Mouse (Mus musculus): ENCODE data around the gene Ccdc9b. TPM values are rescaled to one million over a fixed set of nuclear protein-coding genes. Genes with fewer than 3 reads are reported as not detected.

Gene Ccdc9b
- polyA plus RNA-seq (2012; rRNA removed) = 0.80 and 0.85 TPM in 2 replicates

DNA sequence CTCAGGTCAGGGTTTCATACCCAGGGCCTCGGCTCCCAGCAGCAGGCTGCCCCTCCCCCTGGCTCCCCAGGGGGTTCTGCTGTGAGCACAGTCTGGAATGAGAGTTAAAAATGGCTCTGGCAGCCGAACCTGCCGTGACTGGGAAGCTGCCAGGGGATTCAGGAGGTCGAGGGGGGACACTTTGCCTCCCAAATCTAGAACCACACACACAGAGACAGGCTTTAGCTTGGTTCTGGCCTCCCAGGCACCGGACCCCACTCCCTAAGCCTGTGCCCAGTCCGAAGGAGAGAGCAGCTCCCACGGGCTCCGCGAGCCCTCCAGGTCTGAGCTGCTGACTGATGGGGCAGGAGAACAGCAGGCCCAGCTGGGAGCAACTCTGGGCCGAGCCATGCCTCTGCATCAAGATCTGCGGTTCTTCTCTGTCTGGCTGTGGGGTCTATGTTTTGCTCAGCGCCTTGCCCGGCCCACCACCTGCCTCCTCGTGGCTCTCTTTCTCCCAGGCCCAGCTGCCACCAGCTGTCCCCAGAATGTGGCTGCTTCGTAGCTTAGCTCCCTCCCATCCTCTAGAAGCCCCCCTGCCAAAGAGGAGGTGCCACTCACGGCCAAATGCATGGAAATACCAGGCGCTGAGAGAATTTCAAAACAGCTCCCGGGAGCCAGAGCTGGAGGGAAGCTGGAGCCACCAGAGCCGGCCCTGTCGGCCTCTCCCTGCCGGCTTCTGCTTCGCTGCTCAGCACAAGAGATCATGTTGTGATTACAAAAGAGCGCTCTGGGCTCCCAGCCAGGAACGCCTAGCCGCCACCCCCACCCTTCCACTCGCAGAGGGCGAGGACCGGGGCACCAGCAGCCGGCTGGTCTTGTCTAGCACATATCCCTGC is at the start of gene Ccdc9b:
TSS of gene Ccdc9b (minus strand) at position 756 of the 878 bp plus-strand sequence.
- Histone ChIP-seq H3K27ac (ENCODE audit: control insufficient read depth, insufficient read depth, low read depth, low read length) (peak within 1 kb of the TSS; percentile 79), H3K36me3 (ENCODE audit: control insufficient read depth, insufficient read depth, low read length) (no peaks in the 10 kb centered on the region), H3K27me3 (ENCODE audit: control insufficient read depth, insufficient read depth, low read length) (no peaks in the 10 kb centered on the region), H3K4me3 (ENCODE audit: control insufficient read depth, low read depth, low read length) (peak within 1 kb of the TSS; percentile 48), H3K4me1 (ENCODE audit: control insufficient read depth, insufficient read depth, low read length) (peaks cover 42% of the 10 kb centered on the region)
- no peak for TF ChIP-seq POLR2A (IDR thresholded peaks at IDR 0.05; ENCODE audit: control insufficient read depth, low read depth, low read length)
- no peak for TF ChIP-seq CTCF (IDR thresholded peaks at IDR 0.05; ENCODE audit: control insufficient read depth, insufficient read depth, insufficient replicate concordance, low read depth, low read length)

DNA sequence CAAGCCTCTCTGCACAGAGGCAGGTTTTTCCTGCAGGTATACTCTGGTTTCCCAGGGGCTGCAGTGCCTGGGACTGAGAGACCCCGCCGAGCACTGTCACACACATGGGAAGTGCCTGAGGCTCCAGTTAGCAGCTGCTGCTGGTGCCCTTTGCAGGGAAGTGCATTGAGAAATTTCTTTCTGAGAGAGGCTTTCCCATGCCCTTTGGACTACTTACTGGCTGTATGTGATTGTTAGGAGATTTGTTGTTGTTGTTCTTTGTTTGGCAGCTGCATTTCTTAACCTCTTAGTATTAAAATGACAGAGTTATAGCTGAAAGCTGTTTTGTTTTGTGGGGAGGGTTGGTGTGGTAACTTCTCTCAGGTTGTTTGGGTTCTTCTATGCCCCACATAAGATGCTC is 48.4 kb upstream of the Ccdc9b start:
- no peak for TF ChIP-seq CTCF (IDR thresholded peaks at IDR 0.05; ENCODE audit: control insufficient read depth, insufficient read depth, insufficient replicate concordance, low read depth, low read length)
- no peak for TF ChIP-seq POLR2A (IDR thresholded peaks at IDR 0.05; ENCODE audit: control insufficient read depth, low read depth, low read length)
- no peak overlapping the region for H3K27ac ChIP-seq (ENCODE audit: control insufficient read depth, insufficient read depth, low read depth, low read length)
- no peaks in the 10 kb centered on the region for H3K36me3 ChIP-seq (ENCODE audit: control insufficient read depth, insufficient read depth, low read length)
- H3K27me3 ChIP-seq (ENCODE audit: control insufficient read depth, insufficient read depth, low read length) = no peaks in the 10 kb centered on the region
- no peak overlapping the region for H3K4me3 ChIP-seq (ENCODE audit: control insufficient read depth, low read depth, low read length)
- peaks cover 6% of the 10 kb centered on the region for H3K4me1 ChIP-seq (ENCODE audit: control insufficient read depth, insufficient read depth, low read length)

DNA sequence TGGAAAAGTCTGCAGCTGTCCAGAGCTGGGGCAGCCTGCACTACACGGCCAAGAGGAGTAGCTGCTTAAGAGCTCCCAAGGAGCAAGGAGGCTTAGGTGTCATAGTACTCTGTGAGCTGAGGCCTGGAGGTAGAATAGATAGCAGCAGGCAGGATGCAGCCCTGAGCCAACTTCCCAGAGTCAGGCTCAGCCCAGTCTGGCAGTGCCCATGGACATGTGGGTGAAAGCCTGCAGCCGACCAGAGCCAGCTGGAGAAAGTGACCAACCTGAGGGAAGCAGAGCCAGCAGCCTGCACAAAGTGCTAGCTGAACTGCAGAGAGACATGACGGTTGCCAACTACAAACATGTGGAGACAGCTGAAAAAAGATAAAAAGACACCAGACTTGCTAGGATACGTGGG is 44.4 kb upstream of the Ccdc9b start:
- Histone ChIP-seq H3K27me3 (ENCODE audit: control insufficient read depth, insufficient read depth, low read length) (no peaks in the 10 kb centered on the region), H3K4me1 (ENCODE audit: control insufficient read depth, insufficient read depth, low read length) (no peaks in the 10 kb centered on the region), H3K27ac (ENCODE audit: control insufficient read depth, insufficient read depth, low read depth, low read length) (no peak overlapping the region), H3K36me3 (ENCODE audit: control insufficient read depth, insufficient read depth, low read length) (no peaks in the 10 kb centered on the region), H3K4me3 (ENCODE audit: control insufficient read depth, low read depth, low read length) (no peak overlapping the region)
- TF ChIP-seq POLR2A (IDR thresholded peaks at IDR 0.05; ENCODE audit: control insufficient read depth, low read depth, low read length) (no peak), CTCF (IDR thresholded peaks at IDR 0.05; ENCODE audit: control insufficient read depth, insufficient read depth, insufficient replicate concordance, low read depth, low read length) (no peak)

DNA sequence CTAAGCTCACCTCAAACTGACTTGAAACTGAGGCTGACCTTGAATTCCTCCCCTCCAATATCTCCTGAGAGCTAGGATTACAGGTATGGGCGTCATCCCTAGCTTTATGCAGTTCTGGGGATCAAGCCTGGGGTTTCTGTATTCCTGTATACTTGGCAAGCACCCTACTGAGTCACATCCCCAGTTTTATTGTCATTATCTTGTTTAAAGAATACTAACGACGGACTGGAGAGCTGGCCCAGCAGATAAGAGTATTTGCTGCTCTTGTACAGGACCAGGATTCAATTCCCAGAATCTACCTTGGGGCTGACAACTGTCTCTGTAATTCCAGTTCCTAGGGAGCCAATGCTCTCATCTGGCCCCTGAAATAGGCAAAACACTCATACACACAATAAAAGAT is 43.3 kb upstream of the Ccdc9b start:
- TF ChIP-seq POLR2A (IDR thresholded peaks at IDR 0.05; ENCODE audit: control insufficient read depth, low read depth, low read length) = no peak
- TF ChIP-seq CTCF (IDR thresholded peaks at IDR 0.05; ENCODE audit: control insufficient read depth, insufficient read depth, insufficient replicate concordance, low read depth, low read length) = no peak
- Histone ChIP-seq H3K36me3 (ENCODE audit: control insufficient read depth, insufficient read depth, low read length) (no peaks in the 10 kb centered on the region), H3K27me3 (ENCODE audit: control insufficient read depth, insufficient read depth, low read length) (no peaks in the 10 kb centered on the region), H3K27ac (ENCODE audit: control insufficient read depth, insufficient read depth, low read depth, low read length) (no peak overlapping the region), H3K4me1 (ENCODE audit: control insufficient read depth, insufficient read depth, low read length) (no peaks in the 10 kb centered on the region), H3K4me3 (ENCODE audit: control insufficient read depth, low read depth, low read length) (no peak overlapping the region)

DNA sequence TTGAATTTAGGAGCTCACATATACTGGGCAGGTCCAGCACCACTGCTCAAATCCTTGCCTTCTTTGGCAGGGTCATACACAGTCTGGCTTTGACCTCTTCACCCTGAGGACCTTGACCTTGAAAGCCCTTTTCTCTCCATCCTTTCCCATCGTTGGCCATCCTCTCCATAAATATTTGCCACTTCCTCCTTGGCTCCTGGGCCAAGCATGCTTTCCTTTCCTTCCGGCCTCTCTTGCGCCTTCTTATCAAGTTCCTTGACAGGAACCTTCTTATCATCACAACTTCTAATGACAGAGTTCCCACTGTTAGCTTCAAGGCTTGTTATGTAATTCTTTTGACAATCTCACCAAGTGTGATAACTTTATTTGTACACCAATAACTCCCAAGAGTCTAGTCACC is 42.7 kb upstream of the Ccdc9b start:
- Histone ChIP-seq H3K36me3 (ENCODE audit: control insufficient read depth, insufficient read depth, low read length) (no peaks in the 10 kb centered on the region), H3K4me1 (ENCODE audit: control insufficient read depth, insufficient read depth, low read length) (no peaks in the 10 kb centered on the region), H3K4me3 (ENCODE audit: control insufficient read depth, low read depth, low read length) (no peak overlapping the region), H3K27me3 (ENCODE audit: control insufficient read depth, insufficient read depth, low read length) (no peaks in the 10 kb centered on the region), H3K27ac (ENCODE audit: control insufficient read depth, insufficient read depth, low read depth, low read length) (no peak overlapping the region)
- TF ChIP-seq CTCF (IDR thresholded peaks at IDR 0.05; ENCODE audit: control insufficient read depth, insufficient read depth, insufficient replicate concordance, low read depth, low read length) (no peak), POLR2A (IDR thresholded peaks at IDR 0.05; ENCODE audit: control insufficient read depth, low read depth, low read length) (no peak)

DNA sequence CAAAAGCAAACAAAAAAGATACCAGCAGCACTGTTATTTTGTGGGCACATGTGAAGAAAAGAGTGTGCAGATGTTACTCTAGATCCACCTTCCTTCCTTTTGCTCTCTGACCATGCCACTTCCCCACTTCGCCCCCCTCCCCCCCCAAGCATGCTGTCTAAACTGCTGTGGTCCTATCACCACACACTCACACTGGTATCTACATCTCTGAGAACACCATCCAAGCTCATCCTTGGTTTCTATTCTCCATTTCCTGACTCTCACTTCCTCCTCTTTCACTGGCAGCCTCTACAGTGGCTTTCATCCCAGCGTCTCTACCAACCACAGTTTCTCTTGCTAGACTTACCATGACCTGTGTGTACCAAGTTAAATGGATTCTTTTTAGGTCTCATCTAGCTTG is 42.0 kb upstream of the Ccdc9b start:
- Histone ChIP-seq H3K27me3 (ENCODE audit: control insufficient read depth, insufficient read depth, low read length) (no peaks in the 10 kb centered on the region), H3K4me1 (ENCODE audit: control insufficient read depth, insufficient read depth, low read length) (no peaks in the 10 kb centered on the region), H3K4me3 (ENCODE audit: control insufficient read depth, low read depth, low read length) (no peak overlapping the region), H3K27ac (ENCODE audit: control insufficient read depth, insufficient read depth, low read depth, low read length) (no peak overlapping the region), H3K36me3 (ENCODE audit: control insufficient read depth, insufficient read depth, low read length) (no peaks in the 10 kb centered on the region)
- TF ChIP-seq CTCF (IDR thresholded peaks at IDR 0.05; ENCODE audit: control insufficient read depth, insufficient read depth, insufficient replicate concordance, low read depth, low read length) (no peak), POLR2A (IDR thresholded peaks at IDR 0.05; ENCODE audit: control insufficient read depth, low read depth, low read length) (no peak)

DNA sequence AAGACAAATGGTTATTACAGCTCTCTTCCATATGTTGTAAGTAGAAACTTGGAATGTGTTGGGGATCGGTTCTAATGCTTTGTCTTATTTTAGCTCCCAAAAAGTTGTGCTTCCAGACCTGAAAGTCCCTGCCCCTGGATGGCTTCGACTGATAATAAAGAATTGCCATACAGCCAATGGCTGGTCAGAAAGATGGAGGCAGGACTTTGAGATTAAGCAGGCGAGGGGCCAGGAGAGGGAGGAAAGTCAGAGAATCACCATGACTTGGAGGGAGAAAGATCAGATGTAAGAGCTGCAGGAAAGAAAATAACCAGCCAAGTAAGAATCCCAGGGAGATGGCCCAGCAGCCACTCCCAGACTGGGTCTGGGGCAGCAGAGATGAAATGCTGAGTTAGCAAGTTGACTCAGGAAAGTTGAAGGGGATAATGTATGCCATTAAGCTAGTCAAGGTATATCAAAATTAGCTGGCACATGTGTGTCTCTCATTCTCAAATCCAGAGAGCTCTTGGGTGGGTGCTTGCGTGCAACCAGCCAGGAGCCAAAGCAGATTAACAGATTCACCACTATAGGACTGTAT is 40.2 kb upstream of the Ccdc9b start:
- Histone ChIP-seq H3K27me3 (ENCODE audit: control insufficient read depth, insufficient read depth, low read length) (no peaks in the 10 kb centered on the region), H3K36me3 (ENCODE audit: control insufficient read depth, insufficient read depth, low read length) (no peaks in the 10 kb centered on the region), H3K4me1 (ENCODE audit: control insufficient read depth, insufficient read depth, low read length) (no peaks in the 10 kb centered on the region), H3K4me3 (ENCODE audit: control insufficient read depth, low read depth, low read length) (no peak overlapping the region), H3K27ac (ENCODE audit: control insufficient read depth, insufficient read depth, low read depth, low read length) (no peak overlapping the region)
- no peak for TF ChIP-seq CTCF (IDR thresholded peaks at IDR 0.05; ENCODE audit: control insufficient read depth, insufficient read depth, insufficient replicate concordance, low read depth, low read length)
- no peak for TF ChIP-seq POLR2A (IDR thresholded peaks at IDR 0.05; ENCODE audit: control insufficient read depth, low read depth, low read length)

Data from testis, adult 2 months (tissue).